Mouse (Mus musculus) left cerebral cortex, postnatal 36 days (tissue): Measurements from ENCODE around the gene Ldhc. TPM values are rescaled to one million over a fixed set of nuclear protein-coding genes. Genes with fewer than 3 reads are reported as not detected.
A peak's percentile ranks its signal among the peaks of the same experiment; 100 is the strongest.

Experiments
- DNase-seq, 2 experiments: peaks; one replicate each; pipeline ENCODE4 v3.0.0; 2021 to 2022; ENCODE audit warnings: low spot score in 2 of 2, mixed read lengths in 1 of 2
- intact Hi-C: fragments of 180-260 bp; cut with DNase I; formaldehyde crosslinking; loops from one replicate; pipeline ENCODE4 v1.15.1; 2025
- total RNA-seq, 2 experiments: library from RNA; stranded (reverse); gene quantifications; 2 replicates each; pipeline ENCODE4 v1.2.3; 2021

Ldhc gene
- total RNA-seq, 2 experiments from 2014 or later = not detected

DNA sequence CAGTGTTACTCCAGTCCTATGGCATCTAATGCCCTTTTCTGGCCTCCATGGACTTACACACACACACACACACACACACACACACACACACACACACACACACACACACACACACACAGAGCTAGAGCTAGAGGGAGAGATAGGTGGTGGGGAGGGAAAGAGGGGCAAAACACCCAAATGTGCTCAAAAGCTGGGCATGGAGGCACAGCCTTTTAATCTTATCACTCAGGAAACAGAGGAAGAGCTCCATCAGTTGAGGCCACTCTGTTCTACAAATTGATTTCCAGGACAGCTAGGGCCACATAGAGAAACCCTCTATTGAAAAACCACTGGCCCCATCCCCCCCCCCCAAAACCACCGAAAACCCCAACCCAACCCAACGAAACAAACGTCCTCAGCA is 22.3 kb downstream of the Ldhc start:
- intact Hi-C loops = no loop called here

DNA sequence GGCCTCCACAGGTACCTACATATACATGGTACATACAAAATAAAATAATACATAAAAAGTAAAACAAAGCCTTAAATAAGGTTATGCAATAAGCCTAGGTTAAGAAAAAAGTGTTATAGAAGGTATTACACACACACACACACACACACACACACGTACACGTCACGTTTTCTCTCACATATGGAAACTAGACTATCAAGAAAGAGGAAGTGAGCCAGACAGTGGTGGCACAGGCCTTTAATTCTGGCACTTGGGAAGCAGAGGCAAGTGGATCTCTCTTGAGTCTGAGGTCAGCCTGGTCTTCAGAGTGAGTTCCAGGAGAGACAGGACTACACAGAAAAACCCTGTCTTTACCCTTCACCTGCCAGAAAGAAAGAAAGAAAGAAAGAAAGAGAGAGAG is 34.5 kb downstream of the Ldhc start:
- intact Hi-C loops = no loop called here
- no peak for DNase-seq

More for the DNA sequence above, 22.3 kb downstream of the Ldhc start:
- DNase-seq = no peak

- intact Hi-C loops = no loop called here
These were observed 38.3 kb downstream of the Ldhc start for GRCm38 (mm10) chr7:46899343-46899742.

GRCm38 (mm10) chr7:46911250-46911649 is 50.2 kb downstream of the Ldhc start:
- DNase-seq = no peak
- intact Hi-C loops = loop anchor here (10.0 kb wide), 1 partner anchor 116 kb away; the partner anchor contains the start of genes Gtf2h1 and Hps5

More at GRCm38 (mm10) chr7:46899343-46899742, 38.3 kb downstream of the Ldhc start:
- DNase-seq = no peak

DNA sequence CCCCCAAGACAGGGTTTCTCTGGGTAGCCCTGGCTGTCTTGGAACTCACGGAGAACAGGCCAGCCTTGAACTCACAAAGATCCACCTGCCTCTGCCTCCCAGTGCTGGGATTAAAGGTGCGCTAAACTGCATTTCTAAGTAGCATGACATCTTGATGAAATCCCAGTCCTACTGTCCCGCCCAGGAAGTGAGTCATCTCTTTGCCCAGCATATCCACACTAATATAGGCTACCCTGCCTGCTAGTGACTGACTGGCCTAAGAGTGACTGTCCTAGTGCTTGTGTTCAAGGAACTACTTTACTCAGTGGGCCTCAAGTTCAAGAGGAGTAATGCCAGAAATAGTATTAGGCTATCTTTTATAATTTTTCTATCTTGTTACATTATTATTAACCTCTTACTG is 55.4 kb downstream of the Ldhc start:
- intact Hi-C loops = loop anchor here (10.0 kb wide), 1 partner anchor 122 kb away; the partner anchor contains the start of genes Gtf2h1 and Hps5

DNA sequence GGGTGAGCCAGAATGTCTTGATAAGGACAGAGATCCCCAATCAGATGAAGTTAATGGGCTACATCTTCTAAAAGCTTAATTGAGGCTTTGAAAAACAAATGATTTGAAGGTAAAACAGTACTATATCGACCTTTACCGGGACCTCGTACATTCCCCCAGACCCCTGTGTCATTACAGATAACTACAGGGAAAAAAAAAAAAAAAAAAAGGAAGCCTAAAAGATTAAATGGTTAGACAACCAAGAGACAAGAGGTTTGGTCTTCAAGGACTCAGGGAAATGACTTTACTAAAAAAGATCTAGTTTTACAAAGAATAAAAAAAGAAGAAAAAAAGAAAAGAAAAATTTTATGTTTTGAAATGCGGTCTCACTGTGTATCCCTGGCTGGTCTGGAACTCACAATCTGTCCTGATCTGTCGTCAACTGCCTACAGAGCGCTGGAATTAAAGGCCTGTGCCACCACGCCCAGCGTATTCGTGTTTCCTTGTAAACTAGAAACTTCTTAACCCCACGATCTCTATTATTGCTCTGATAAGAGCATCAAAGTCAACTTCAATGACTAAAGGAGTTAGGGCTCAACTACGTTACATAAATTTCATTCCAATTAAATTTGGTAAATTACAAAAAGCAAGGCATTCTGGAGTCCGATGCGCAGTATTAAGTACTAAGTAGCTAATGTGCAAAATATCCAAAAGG is 57.8 kb downstream of the Ldhc start:
- DNase-seq = no peak
- intact Hi-C loops = loop anchor here (10.0 kb wide), 1 partner anchor 124 kb away; the partner anchor contains the start of genes Gtf2h1 and Hps5

More for the DNA sequence above, 55.4 kb downstream of the Ldhc start:
- DNase-seq = no peak

GRCm38 (mm10) chr7:46919551-46920176 is 58.7 kb downstream of the Ldhc start, which contains the start of gene Tsg101:
TSS of gene Tsg101 (minus strand) at chr7:46919969.
- peak; percentile 93 to 96 for DNase-seq
- intact Hi-C loops = loop anchor here (10.0 kb wide), 1 partner anchor 125 kb away; the partner anchor contains the start of genes Gtf2h1 and Hps5

- intact Hi-C loops = no loop called here
- no peak for DNase-seq
These were observed 61.1 kb downstream of the Ldhc start for GRCm38 (mm10) chr7:46922075-46922474.

Other genes with a start within 250 kb of the Ldhc start
- gene Sergef, start 221.4 kb upstream of the Ldhc start, total RNA-seq = 10 to 100 TPM; 56.4 to 67.6 TPM
- gene Tph1, start 188.7 kb upstream of the Ldhc start, total RNA-seq = under 1 TPM in 1 of 2 experiments, not detected in 1; 0.42 TPM
- gene Saal1, start 150.5 kb upstream of the Ldhc start, total RNA-seq = 1 to 10 TPM; 7.9 to 9.4 TPM
- not detected for gene Saa3, start 145.5 kb upstream of the Ldhc start, total RNA-seq
- gene Saa4, start 128.6 kb upstream of the Ldhc start, total RNA-seq = not detected
- not detected for gene Saa1, start 118.2 kb upstream of the Ldhc start, total RNA-seq
- gene Saa2, start 109.4 kb upstream of the Ldhc start, total RNA-seq = not detected
- 10 to 100 TPM; 13.8 to 16.6 TPM for gene Hps5, start 65.1 kb upstream of the Ldhc start, total RNA-seq
- gene Gtf2h1, start 65.1 kb upstream of the Ldhc start, total RNA-seq = 10 to 100 TPM; 36.9 to 40.3 TPM
- gene Ldha, start 19.7 kb upstream of the Ldhc start, total RNA-seq = 100 to 1,000 TPM; 352 to 416 TPM
- gene Tsg101, start 58.8 kb downstream of the Ldhc start, total RNA-seq = 10 to 100 TPM; 73.4 to 76.1 TPM
- 10 to 100 TPM; 11.9 to 12.1 TPM for gene Uevld, start 97.3 kb downstream of the Ldhc start, total RNA-seq
- gene Gm9999, start 122.4 kb downstream of the Ldhc start, total RNA-seq = not detected
- 10 to 100 TPM; 15.1 TPM for gene Spty2d1, start 147.2 kb downstream of the Ldhc start, total RNA-seq
- 10 to 100 TPM; 15.1 to 17.1 TPM for gene Tmem86a, start 189.4 kb downstream of the Ldhc start, total RNA-seq